Mouse (Mus musculus): ENCODE results near the gene Aspa. TPM values are rescaled to one million over a fixed set of nuclear protein-coding genes. Genes with fewer than 3 reads are reported as not detected.
"Not testable (repeated sequence)": the region's sequence is repeated elsewhere in the genome, so short reads cannot be mapped to it uniquely, and the experiment has no call there.

Gene Aspa
- 1.1 TPM for polyA plus RNA-seq (2021)

DNA sequence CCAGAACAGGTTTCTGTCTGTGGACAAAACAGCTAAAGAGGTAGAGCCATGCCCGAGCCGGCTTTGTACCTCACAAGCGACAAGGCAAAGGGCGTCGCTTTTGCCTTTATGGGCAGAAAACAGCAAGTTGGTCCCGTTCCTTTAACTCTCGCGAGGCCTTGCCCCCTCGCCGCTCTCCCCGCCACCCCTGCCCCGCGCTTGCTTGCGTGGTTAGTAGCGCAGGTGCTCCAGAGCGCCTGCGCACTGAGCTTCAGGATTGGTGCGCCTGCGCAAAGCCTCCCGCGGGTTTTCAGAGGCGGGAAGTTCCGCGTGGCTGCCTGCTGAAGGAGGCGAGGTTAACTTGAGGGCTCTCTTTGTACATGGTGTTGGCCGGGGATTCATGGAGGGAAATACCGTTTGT lies at the start of gene Aspa, which contains the start of the genes Gm49340 and Spata22:
Gene Aspa, minus strand, starts transcription at position 155 of the 400 bp plus-strand sequence.
Gene Gm49340, plus strand, starts transcription at position 300 of the 400 bp plus-strand sequence.
Gene Spata22, plus strand, starts transcription at position 300 of the 400 bp plus-strand sequence.
- no peak for ATAC-seq
- TF ChIP-seq CTCF (IDR thresholded peaks at IDR 0.05): no peak
- peaks cover 29% of the 10 kb centered on the region for H3K27me3 ChIP-seq
- in situ Hi-C loops (cut with MboI; ENCODE audit: low pct_unique_long_range_greater_than_20kb): no loop called here
- ChIA-PET CTCF (interaction anchor here (1.1 to 2.6 kb wide), 2 partner anchors 12 to 15 kb away, joined by 4 to 6 read pairs; no protein-coding TSS in a partner anchor), POLR2A (no interaction called here)
- DNase-seq (ENCODE audit: low read depth, low spot score): no peak

DNA sequence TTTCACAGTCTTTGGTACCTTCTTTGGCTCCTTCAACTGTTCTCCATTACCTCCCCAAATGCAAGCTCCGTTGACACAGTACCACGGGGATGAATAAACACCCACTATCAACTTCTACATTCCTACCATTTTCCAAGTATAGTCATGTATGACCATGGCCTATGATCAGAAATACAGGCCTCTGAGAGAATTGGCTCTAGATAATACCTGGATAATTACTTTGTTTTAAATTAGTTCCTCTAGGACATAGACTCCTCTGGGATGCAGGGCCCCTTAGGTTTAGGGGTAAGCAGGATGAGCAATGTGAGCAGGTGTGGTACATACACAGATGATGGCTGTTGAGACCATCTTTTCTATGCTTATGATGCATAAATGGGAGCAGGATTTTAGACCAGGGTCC lies 41.5 kb upstream of the Aspa start, which contains the start of gene Olfr376:
Gene Olfr376, plus strand, starts transcription at position 301 of the 400 bp plus-strand sequence.
- no peak for TF ChIP-seq CTCF (IDR thresholded peaks at IDR 0.05)
- ATAC-seq: no peak
- DNase-seq (ENCODE audit: low read depth, low spot score): no peak
- peaks cover 4% of the 10 kb centered on the region for H3K27me3 ChIP-seq
- in situ Hi-C loops (cut with MboI; ENCODE audit: low pct_unique_long_range_greater_than_20kb): no loop called here
- ChIA-PET POLR2A (no interaction called here), CTCF (no interaction called here)

DNA sequence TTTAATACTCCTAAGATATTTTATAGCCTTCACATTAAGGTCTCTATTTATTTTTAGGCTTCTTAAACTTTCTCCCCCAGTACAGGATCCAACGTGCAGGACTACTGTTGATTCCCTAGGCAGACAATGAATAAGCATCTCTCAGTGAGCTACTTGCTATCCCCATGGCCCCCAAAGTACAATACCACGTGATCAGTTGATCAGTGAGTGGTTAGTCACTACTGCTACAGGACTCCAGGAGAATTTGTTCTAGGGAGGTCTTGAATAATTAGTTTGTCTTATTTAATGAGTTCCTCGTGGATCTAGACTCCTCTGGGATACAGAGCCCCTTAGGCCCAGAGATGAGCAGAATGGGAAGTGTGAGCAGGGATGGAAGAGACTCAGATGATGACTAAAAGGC lies 21.1 kb upstream of the Aspa start, which contains the start of gene Olfr20:
Gene Olfr20, plus strand, starts transcription at position 301 of the 400 bp plus-strand sequence.
- TF ChIP-seq CTCF (IDR thresholded peaks at IDR 0.05): no peak
- H3K27me3 ChIP-seq: peaks cover 23% of the 10 kb centered on the region
- CTCF ChIA-PET: no interaction called here
- in situ Hi-C loops (cut with MboI; ENCODE audit: low pct_unique_long_range_greater_than_20kb): no loop called here
- DNase-seq (ENCODE audit: low read depth, low spot score): no peak
- ATAC-seq: no peak
- POLR2A ChIA-PET: no interaction called here

DNA sequence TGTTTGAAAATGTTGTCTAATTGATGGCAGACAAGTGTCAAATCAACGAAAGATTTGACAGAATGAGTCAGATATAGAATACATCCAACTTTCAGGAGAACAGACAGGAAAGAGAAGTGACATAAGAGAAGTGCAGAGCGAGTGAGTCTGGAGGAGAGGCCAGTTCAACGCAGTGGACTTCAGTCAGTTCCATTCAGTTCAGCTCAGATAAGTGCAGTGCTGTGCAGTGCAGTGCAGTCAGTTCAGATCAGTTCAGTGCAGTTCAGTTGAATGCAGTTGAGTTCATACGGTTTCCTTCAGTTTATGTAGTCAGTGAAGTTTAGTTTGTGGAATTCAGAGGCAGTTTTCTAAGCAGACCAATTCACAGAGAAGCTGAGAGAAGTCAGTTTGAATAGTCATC lies 7.5 kb upstream of the Aspa start:
- ChIA-PET POLR2A (no interaction called here), CTCF (interaction anchor here (0.8 to 1.3 kb wide), 2 partner anchors 8 to 10 kb away, joined by 3 to 5 read pairs; no protein-coding TSS in a partner anchor)
- DNase-seq (ENCODE audit: low read depth, low spot score) (no peak), ATAC-seq (no peak)
- in situ Hi-C loops (cut with MboI; ENCODE audit: low pct_unique_long_range_greater_than_20kb): no loop called here
- H3K27me3 ChIP-seq: peaks cover 56% of the 10 kb centered on the region
- no peak for TF ChIP-seq CTCF (IDR thresholded peaks at IDR 0.05)

DNA sequence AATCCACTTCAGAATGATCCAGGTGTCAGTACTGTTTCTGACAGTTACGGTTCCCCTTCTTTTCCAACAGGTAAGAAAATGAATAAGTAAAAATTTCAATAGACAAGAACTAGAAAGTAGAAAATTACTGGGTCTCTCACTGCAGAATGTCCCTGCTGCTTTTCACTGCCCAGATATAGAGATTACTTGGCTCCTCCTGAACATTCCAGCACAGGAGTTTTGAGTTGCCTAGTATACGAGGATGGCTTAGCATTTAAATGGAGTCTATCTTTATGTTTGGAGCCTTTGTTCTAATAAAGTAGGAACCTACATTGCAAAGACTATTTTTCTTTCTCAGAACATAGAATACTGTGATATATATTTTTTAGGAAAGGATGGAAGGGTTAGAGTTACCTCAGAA lies 4.0 kb upstream of the Aspa start:
- H3K27me3 ChIP-seq: peaks cover 51% of the 10 kb centered on the region
- ChIA-PET CTCF (no interaction called here), POLR2A (no interaction called here)
- TF ChIP-seq CTCF (IDR thresholded peaks at IDR 0.05): no peak
- ATAC-seq (no peak), DNase-seq (ENCODE audit: low read depth, low spot score) (no peak)
- in situ Hi-C loops (cut with MboI; ENCODE audit: low pct_unique_long_range_greater_than_20kb): no loop called here

DNA sequence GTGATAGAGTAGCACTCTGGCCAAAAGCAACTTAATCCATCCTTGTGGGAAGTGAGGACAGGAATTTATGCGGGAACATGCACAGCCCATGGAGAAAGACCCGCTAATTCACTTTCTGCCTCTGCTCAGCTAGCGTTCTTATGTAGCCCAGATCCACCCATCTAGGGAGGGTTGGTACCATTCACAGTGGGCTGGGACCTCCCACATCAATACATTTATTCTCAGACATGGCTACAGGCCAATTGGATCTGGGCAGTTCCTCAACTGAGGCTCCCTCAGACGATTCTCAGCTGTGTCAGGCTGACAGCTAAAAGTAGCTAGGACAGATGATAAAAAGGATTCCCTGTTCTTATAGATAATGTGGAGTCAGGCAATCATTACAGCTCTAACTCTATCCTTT lies 2.0 kb downstream of the Aspa start:
- POLR2A ChIA-PET: no interaction called here

DNA sequence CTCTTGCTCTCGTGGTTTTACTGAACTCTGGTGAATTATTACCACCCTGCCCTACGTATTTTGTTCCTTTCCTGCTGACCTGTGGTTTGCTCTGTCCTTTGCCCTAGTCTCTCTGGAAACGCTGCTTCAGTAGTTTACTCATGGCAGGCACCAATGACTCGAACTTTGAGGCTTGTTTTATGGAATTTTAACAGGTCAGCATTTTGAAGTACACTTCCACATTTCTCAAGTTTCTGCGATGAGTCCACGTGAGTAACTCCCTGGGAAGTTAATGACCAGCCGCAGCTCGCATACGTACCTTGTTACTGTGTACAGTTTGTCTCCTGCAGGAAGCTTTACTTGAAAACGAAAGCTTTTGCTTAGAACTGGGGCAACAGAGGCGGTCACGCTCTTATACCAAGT lies 2.9 kb downstream of the Aspa start:
- no peak for TF ChIP-seq CTCF (IDR thresholded peaks at IDR 0.05)
- CTCF ChIA-PET: no interaction called here
- H3K27me3 ChIP-seq: peaks cover 8% of the 10 kb centered on the region
- in situ Hi-C loops (cut with MboI; ENCODE audit: low pct_unique_long_range_greater_than_20kb): no loop called here
- ATAC-seq (peak; percentile 96), DNase-seq (ENCODE audit: low read depth, low spot score) (peak; percentile 46)
- POLR2A ChIA-PET: no interaction called here

More for the DNA sequence above, 2.0 kb downstream of the Aspa start:
- CTCF ChIA-PET: interaction anchor here (2.6 kb wide), 1 partner anchor 10 kb away, joined by 6 read pairs; no protein-coding TSS in a partner anchor
- H3K27me3 ChIP-seq: peaks cover 13% of the 10 kb centered on the region
- in situ Hi-C loops (cut with MboI; ENCODE audit: low pct_unique_long_range_greater_than_20kb): no loop called here
- no peak for ATAC-seq
- no peak for DNase-seq (ENCODE audit: low read depth, low spot score)
- TF ChIP-seq CTCF (IDR thresholded peaks at IDR 0.05): no peak

DNA sequence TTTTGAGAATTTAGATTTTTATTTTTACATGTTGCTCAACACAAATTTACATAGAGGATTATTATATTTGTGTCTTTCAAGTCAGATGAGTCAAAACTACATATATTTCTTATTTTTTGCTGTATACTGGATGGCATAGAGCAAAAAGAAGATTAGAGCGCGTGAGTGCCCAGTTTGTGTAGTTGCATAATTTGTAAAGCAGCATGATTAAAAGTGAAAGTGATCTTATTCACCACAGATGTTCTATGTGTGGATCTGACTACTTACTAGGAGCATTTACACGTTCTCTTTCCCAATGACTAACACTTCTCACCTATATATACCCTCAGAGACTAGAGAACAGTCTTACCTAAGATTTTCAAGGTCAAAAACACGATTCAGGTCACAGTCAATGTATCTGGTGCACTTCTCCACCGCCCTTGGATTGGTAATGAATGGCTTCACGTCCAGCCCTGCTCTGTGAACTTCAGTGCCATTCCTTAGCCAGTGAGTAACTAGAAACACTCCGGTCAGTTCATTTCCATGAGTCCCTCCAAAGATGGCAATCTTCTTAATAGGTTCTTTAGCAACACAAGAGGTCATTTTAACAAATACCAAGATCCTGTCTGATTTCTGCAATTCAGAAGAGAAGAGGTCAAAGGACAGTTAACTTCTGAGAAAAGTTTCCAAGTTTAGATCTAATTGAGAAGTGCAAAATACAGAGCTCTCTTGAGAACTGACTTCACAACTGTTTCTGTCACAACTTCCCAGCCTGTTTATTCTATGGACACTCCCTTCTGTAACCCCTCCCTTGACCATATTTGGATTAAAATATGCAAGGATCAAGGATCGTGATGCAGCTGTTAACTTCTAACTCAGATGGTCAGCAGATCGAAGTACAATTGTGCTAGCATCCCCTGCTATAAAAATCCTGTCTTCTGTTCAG lies 5.2 kb downstream of the Aspa start:
- no peaks in the 10 kb centered on the region for H3K27me3 ChIP-seq
- ChIA-PET CTCF (no interaction called here), POLR2A (no interaction called here)
- in situ Hi-C loops (cut with MboI; ENCODE audit: low pct_unique_long_range_greater_than_20kb): no loop called here
- no peak for TF ChIP-seq CTCF (IDR thresholded peaks at IDR 0.05)
- ATAC-seq: no peak
- DNase-seq (ENCODE audit: low read depth, low spot score): no peak

DNA sequence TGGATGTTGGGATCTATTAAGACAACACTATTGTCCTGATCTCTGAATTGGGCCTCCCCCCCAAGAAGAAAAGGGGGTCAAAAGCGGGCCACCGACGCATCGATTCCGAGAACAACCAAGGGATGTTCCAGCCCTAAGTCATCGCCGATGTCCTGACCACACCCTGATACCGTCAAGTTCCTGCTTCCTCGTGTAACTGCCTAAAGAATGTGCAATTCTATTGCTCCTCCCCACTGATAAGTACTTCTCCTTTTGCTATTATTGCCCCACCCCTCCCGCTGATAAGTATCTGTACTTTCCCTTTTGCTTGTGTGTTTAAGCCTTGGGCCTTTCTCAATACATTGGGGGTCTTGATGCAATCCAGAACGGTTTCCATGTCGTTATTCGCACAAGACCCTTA lies 8.3 kb downstream of the Aspa start:
- CTCF ChIA-PET; H3K27me3 ChIP-seq; ATAC-seq; DNase-seq (ENCODE audit: low read depth, low spot score); in situ Hi-C loops (cut with MboI; ENCODE audit: low pct_unique_long_range_greater_than_20kb); POLR2A ChIA-PET: not testable (repeated sequence)

DNA sequence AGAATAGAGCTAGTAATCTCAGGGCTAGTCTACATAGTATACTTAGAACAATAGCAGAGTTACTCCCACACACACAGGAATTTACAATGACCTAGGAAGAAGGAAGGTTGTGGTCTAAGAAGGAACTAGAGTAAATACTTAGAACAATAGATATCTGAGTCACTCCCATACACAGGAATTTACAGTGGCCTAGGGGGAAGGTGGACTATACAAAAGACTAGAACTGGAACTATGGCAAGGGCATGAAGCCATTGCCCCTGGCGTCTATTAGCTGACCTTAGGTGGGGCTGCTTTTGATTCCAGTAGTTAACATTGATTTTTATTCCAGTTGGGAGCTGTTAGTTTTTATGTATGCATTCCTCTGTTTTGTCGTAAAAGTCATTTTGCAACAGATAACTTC lies 10.8 kb downstream of the Aspa start:
- H3K27me3 ChIP-seq: peaks cover 10% of the 10 kb centered on the region
- POLR2A ChIA-PET; DNase-seq (ENCODE audit: low read depth, low spot score); in situ Hi-C loops (cut with MboI; ENCODE audit: low pct_unique_long_range_greater_than_20kb); ATAC-seq: not testable (repeated sequence)
- CTCF ChIA-PET: interaction anchor here (2.1 kb wide), 1 partner anchor 10 kb away, joined by 6 read pairs; the partner anchor contains the start of genes Aspa, Gm49340 and Spata22

DNA sequence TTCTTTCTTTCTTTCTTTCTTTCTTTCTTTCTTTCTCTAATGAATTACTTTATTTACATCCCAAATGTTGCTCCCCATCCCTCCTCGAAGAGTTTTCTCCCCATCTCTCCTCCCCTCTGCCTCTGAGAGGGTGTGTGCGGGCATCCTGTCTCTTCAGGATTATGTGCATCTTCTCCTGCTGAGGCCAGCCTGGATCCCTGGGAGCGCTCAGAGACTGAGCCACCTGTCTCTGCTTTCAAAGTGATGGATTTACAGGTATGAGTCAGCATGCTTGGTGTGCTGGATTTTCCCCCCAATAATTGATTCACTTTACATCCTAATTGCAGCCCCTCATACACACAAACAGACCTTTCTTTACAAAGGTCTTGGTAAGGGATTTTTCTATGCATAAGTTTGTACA lies 13.4 kb downstream of the Aspa start:
- DNase-seq (ENCODE audit: low read depth, low spot score) (no peak), ATAC-seq (no peak)
- peaks cover 26% of the 10 kb centered on the region for H3K27me3 ChIP-seq
- in situ Hi-C loops (cut with MboI; ENCODE audit: low pct_unique_long_range_greater_than_20kb): no loop called here
- no peak for TF ChIP-seq CTCF (IDR thresholded peaks at IDR 0.05)
- CTCF ChIA-PET: no interaction called here
- POLR2A ChIA-PET: no interaction called here

Data from Patski (cell line).